Mouse (Mus musculus) MEL (cell line): ENCODE results near the gene Lnp1. TPM values are rescaled to one million over a fixed set of nuclear protein-coding genes. Genes with fewer than 3 reads are reported as not detected.

Source experiments
- polyA plus RNA-seq, 2 experiments: library from polyadenylated mRNA; stranded (reverse) in 1 of 2; unstranded in 1 of 2; fragments of >175 nt in 1 of 2; fragments of >200 nt in 1 of 2; gene quantifications; 2 replicates each; pipeline versions ENCODE4 v1.2.1 to v1.2.4; 2012; ENCODE audit warnings: low replicate concordance in 2 of 2, low read depth in 1 of 2; ENCODE audit not compliant: insufficient read length in 2 of 2, insufficient read depth in 1 of 2, missing spikeins in 1 of 2
- total RNA-seq: library from RNA; depleted of rRNA; stranded (reverse); fragments of 300-350 nt; gene quantifications from 2 replicates; pipeline ENCODE4 v1.2.3, GENCODE M21; 2012; rRNA removed

Gene Lnp1
- total and polyA plus RNA-seq, 3 experiments: not detected

Other genes starting within 250 kb of the Lnp1 start
- 50.9 and 52.2 TPM in 2 replicates for gene Tfg, start 210.6 kb downstream of the Lnp1 start, total RNA-seq
- gene Tfg, start 210.6 kb downstream of the Lnp1 start, polyA plus RNA-seq: 100 to 1,000 TPM in 1 of 2 experiments, not detected in 1; 113 TPM
- 45.4 and 46.1 TPM in 2 replicates for gene Adgrg7, start 132.2 kb downstream of the Lnp1 start, total RNA-seq
- 10 to 100 TPM in 1 of 2 experiments, not detected in 1; 40.5 TPM for gene Adgrg7, start 132.2 kb downstream of the Lnp1 start, polyA plus RNA-seq
- not detected in 2 replicates for gene Tmem45a, start 41.9 kb downstream of the Lnp1 start, total RNA-seq
- gene Tmem45a, start 41.9 kb downstream of the Lnp1 start, polyA plus RNA-seq: not detected
- gene Tmem45a2, start 143.3 kb upstream of the Lnp1 start, total RNA-seq: not detected in 2 replicates
- under 1 TPM in 1 of 2 experiments, not detected in 1; 0.04 TPM for gene Tmem45a2, start 143.3 kb upstream of the Lnp1 start, polyA plus RNA-seq
- gene Tomm70a, start 193.6 kb upstream of the Lnp1 start, total RNA-seq: 123 and 124 TPM in 2 replicates
- 100 to 1,000 TPM in 1 of 2 experiments, 10 to 100 TPM in 1; 97.4 to 162 TPM for gene Tomm70a, start 193.6 kb upstream of the Lnp1 start, polyA plus RNA-seq
- gene Nit2, start 239.3 kb upstream of the Lnp1 start, total RNA-seq: 32.2 and 33.6 TPM in 2 replicates
- 10 to 100 TPM in 1 of 2 experiments, not detected in 1; 38.9 TPM for gene Nit2, start 239.3 kb upstream of the Lnp1 start, polyA plus RNA-seq